Mouse (Mus musculus) bone marrow macrophage, adult 2 months (primary cell): ENCODE measurements around the gene Shld1.

Experiments
- CTCF ChIP-seq: IDR thresholded peaks from 2 replicates; pipeline ENCODE4 v1.5.1; 2012; ENCODE audit warnings: low read depth, mild to moderate bottlenecking, low read length, moderate library complexity
- POLR2A ChIP-seq: IDR thresholded peaks from 2 replicates; pipeline ENCODE4 v1.6.1; 2012; ENCODE audit warnings: mild to moderate bottlenecking, low read depth, low read length, borderline replicate concordance

- no peak for TF ChIP-seq CTCF
- no peak for TF ChIP-seq POLR2A
Measured at GRCm38 (mm10) chr2:132697256-132697655, 10.5 kb downstream of the Shld1 start.
